Mouse (Mus musculus): ENCODE measurements around the gene Il9r. TPM values are rescaled to one million over a fixed set of nuclear protein-coding genes. Genes with fewer than 3 reads are reported as not detected.
"Not testable (repeated sequence)": the region's sequence is repeated elsewhere in the genome, so short reads cannot be mapped to it uniquely, and the experiment has no call there.

Il9r gene
- polyA plus RNA-seq, 1 experiment = 0.34 TPM

- no peak for DNase-seq (ENCODE audit: low read depth)
These were observed 26.2 kb upstream of the Il9r start, which contains the start of gene Mpg for GRCm38 (mm10) chr11:32226124-32226871. Gene Mpg (plus strand): TSS chr11:32226505.

- DNase-seq (ENCODE audit: low read depth) = no peak
These were observed 25.4 kb upstream of the Il9r start for GRCm38 (mm10) chr11:32225222-32226104.

- no peak for DNase-seq (ENCODE audit: low read depth)
These were observed 24.5 kb upstream of the Il9r start for GRCm38 (mm10) chr11:32224468-32225139.

GRCm38 (mm10) chr11:32223297-32223967, 23.4 kb upstream of the Il9r start:
- DNase-seq (ENCODE audit: low read depth) = no peak

- DNase-seq (ENCODE audit: low read depth) = no peak
These were observed 22.6 kb upstream of the Il9r start for GRCm38 (mm10) chr11:32222570-32223194.

- DNase-seq (ENCODE audit: low read depth) = no peak
These were observed 21.9 kb upstream of the Il9r start, which contains the start of gene Rhbdf1 for GRCm38 (mm10) chr11:32221951-32222409. Gene Rhbdf1 (minus strand): TSS chr11:32222300.

- no peak for DNase-seq (ENCODE audit: low read depth)
These were observed 21.3 kb upstream of the Il9r start for GRCm38 (mm10) chr11:32221225-32221950.

- DNase-seq (ENCODE audit: low read depth) = no peak
These were observed 20.6 kb upstream of the Il9r start for GRCm38 (mm10) chr11:32220607-32221224.

- no peak for DNase-seq (ENCODE audit: low read depth)
These were observed 19.2 kb upstream of the Il9r start for GRCm38 (mm10) chr11:32219287-32219686.

GRCm38 (mm10) chr11:32218501-32219050, 18.5 kb upstream of the Il9r start:
- no peak for DNase-seq (ENCODE audit: low read depth)

- DNase-seq (ENCODE audit: low read depth) = no peak
These were observed 16.8 kb upstream of the Il9r start for GRCm38 (mm10) chr11:32216851-32217250.

- DNase-seq (ENCODE audit: low read depth) = no peak
These were observed 15.5 kb upstream of the Il9r start for GRCm38 (mm10) chr11:32215372-32216162.

GRCm38 (mm10) chr11:32210623-32211022, 10.5 kb upstream of the Il9r start:
- DNase-seq (ENCODE audit: low read depth) = no peak

- DNase-seq (ENCODE audit: low read depth) = peak; percentile 67
These were observed 5.2 kb upstream of the Il9r start, which contains the start of gene Snrnp25 for GRCm38 (mm10) chr11:32205058-32205873. Gene Snrnp25 (plus strand): TSS chr11:32205415.

GRCm38 (mm10) chr11:32201922-32202685, 2.0 kb upstream of the Il9r start:
- DNase-seq (ENCODE audit: low read depth) = no peak

GRCm38 (mm10) chr11:32200992-32201391, 913 bp upstream of the Il9r start:
- not testable (repeated sequence) for DNase-seq (ENCODE audit: low read depth)

GRCm38 (mm10) chr11:32199230-32199629, 849 bp downstream of the Il9r start:
- no peak for DNase-seq (ENCODE audit: low read depth)

Measured in gonadal fat pad, adult 2 months (tissue).